Mouse (Mus musculus): Measurements from ENCODE around the gene Lingo3. TPM values are rescaled to one million over a fixed set of nuclear protein-coding genes. Genes with fewer than 3 reads are reported as not detected.

Gene Lingo3
- polyA plus RNA-seq, 1 experiment from 2014 or later = 0.36 TPM

- WGBS = 2% methylated on average over 57 of the region's 59 CpGs
- H3K27me3 ChIP-seq (ENCODE audit: control insufficient read depth, insufficient read depth, low read length) = no peaks in the 10 kb centered on the region
- peak overlapping the region; percentile 97 for H3K4me3 ChIP-seq (ENCODE audit: low read depth, low read length)
- peak overlapping the region; percentile 95 for H3K9ac ChIP-seq (ENCODE audit: low read length)
- H3K36me3 ChIP-seq (ENCODE audit: control insufficient read depth, insufficient read depth, low read length) = peaks cover 38% of the 10 kb centered on the region
- H3K9me3 ChIP-seq (ENCODE audit: control insufficient read depth, low read length) = no peaks in the 10 kb centered on the region
- peak overlapping the region; percentile 91 for H3K27ac ChIP-seq (replicated peaks; ENCODE audit: low read depth, low read length)
- H3K4me2 ChIP-seq (ENCODE audit: low read depth, severe bottlenecking) = peak overlapping the region; percentile 92
- peak; percentile 40 for DNase-seq (ENCODE audit: low spot score)
- peak; percentile 53; the same call in 1 of the 2 replicates for ATAC-seq (ENCODE audit: insufficient number of reproducible peaks, low FRiP score, low TSS enrichment, low read depth)
- peaks cover 15% of the 10 kb centered on the region for H3K4me1 ChIP-seq (ENCODE audit: control insufficient read depth, insufficient read depth, low read length)
Observed at GRCm38 (mm10) chr10:80797186-80798149, 46.4 kb downstream of the Lingo3 start.

GRCm38 (mm10) chr10:80796307-80796848 is 47.5 kb downstream of the Lingo3 start:
- peak overlapping the region; percentile 95 for H3K9ac ChIP-seq (ENCODE audit: low read length)
- no peak for ATAC-seq (ENCODE audit: insufficient number of reproducible peaks, low FRiP score, low TSS enrichment, low read depth)
- peaks cover 15% of the 10 kb centered on the region for H3K4me1 ChIP-seq (ENCODE audit: control insufficient read depth, insufficient read depth, low read length)
- no peak overlapping the region for H3K27ac ChIP-seq (replicated peaks; ENCODE audit: low read depth, low read length)
- WGBS = 86% methylated on average over 9 of the region's 9 CpGs
- peaks cover 34% of the 10 kb centered on the region for H3K36me3 ChIP-seq (ENCODE audit: control insufficient read depth, insufficient read depth, low read length)
- no peak for DNase-seq (ENCODE audit: low spot score)
- H3K4me3 ChIP-seq (ENCODE audit: low read depth, low read length) = peak overlapping the region; percentile 97; the same call in 1 of the 2 replicates
- no peaks in the 10 kb centered on the region; the same call in 1 of the 2 replicates for H3K9me3 ChIP-seq (ENCODE audit: control insufficient read depth, low read length)
- peak overlapping the region; percentile 92; the same call in 1 of the 2 replicates for H3K4me2 ChIP-seq (ENCODE audit: low read depth, severe bottlenecking)
- no peaks in the 10 kb centered on the region for H3K27me3 ChIP-seq (ENCODE audit: control insufficient read depth, insufficient read depth, low read length)

- ATAC-seq (ENCODE audit: insufficient number of reproducible peaks, low FRiP score, low TSS enrichment, low read depth) (no peak), DNase-seq (ENCODE audit: low spot score) (no peak)
- no peaks in the 10 kb centered on the region; the same call in 1 of the 2 replicates for H3K9me3 ChIP-seq (ENCODE audit: control insufficient read depth, low read length)
- H3K4me2 ChIP-seq (ENCODE audit: low read depth, severe bottlenecking) = no peak overlapping the region
- WGBS = 89% methylated on average over 8 of the region's 8 CpGs
- H3K4me1 ChIP-seq (ENCODE audit: control insufficient read depth, insufficient read depth, low read length) = peaks cover 11% of the 10 kb centered on the region
- no peak overlapping the region for H3K27ac ChIP-seq (replicated peaks; ENCODE audit: low read depth, low read length)
- no peak overlapping the region for H3K4me3 ChIP-seq (ENCODE audit: low read depth, low read length)
- H3K36me3 ChIP-seq (ENCODE audit: control insufficient read depth, insufficient read depth, low read length) = peaks cover 42% of the 10 kb centered on the region
- no peak overlapping the region for H3K9ac ChIP-seq (ENCODE audit: low read length)
- H3K27me3 ChIP-seq (ENCODE audit: control insufficient read depth, insufficient read depth, low read length) = no peaks in the 10 kb centered on the region
Observed at GRCm38 (mm10) chr10:80794750-80795149, 49.1 kb downstream of the Lingo3 start.

GRCm38 (mm10) chr10:80793803-80794202 is 50.0 kb downstream of the Lingo3 start:
- no peak overlapping the region for H3K9ac ChIP-seq (ENCODE audit: low read length)
- no peak overlapping the region for H3K27ac ChIP-seq (replicated peaks; ENCODE audit: low read depth, low read length)
- WGBS = 81% methylated on average over 4 of the region's 4 CpGs
- DNase-seq (ENCODE audit: low spot score) (no peak), ATAC-seq (ENCODE audit: insufficient number of reproducible peaks, low FRiP score, low TSS enrichment, low read depth) (no peak)
- H3K27me3 ChIP-seq (ENCODE audit: control insufficient read depth, insufficient read depth, low read length) = no peaks in the 10 kb centered on the region
- H3K4me2 ChIP-seq (ENCODE audit: low read depth, severe bottlenecking) = no peak overlapping the region
- peaks cover 50% of the 10 kb centered on the region for H3K36me3 ChIP-seq (ENCODE audit: control insufficient read depth, insufficient read depth, low read length)
- H3K4me1 ChIP-seq (ENCODE audit: control insufficient read depth, insufficient read depth, low read length) = peaks cover 6% of the 10 kb centered on the region; the same call in 1 of the 2 replicates
- H3K9me3 ChIP-seq (ENCODE audit: control insufficient read depth, low read length) = no peaks in the 10 kb centered on the region; the same call in 1 of the 2 replicates
- no peak overlapping the region for H3K4me3 ChIP-seq (ENCODE audit: low read depth, low read length)

- 90% methylated on average over 13 of the region's 13 CpGs for WGBS
- Histone ChIP-seq H3K4me3 (ENCODE audit: low read depth, low read length) (no peak overlapping the region), H3K9me3 (ENCODE audit: control insufficient read depth, low read length) (no peaks in the 10 kb centered on the region; the same call in 1 of the 2 replicates), H3K27me3 (ENCODE audit: control insufficient read depth, insufficient read depth, low read length) (no peaks in the 10 kb centered on the region), H3K36me3 (ENCODE audit: control insufficient read depth, insufficient read depth, low read length) (peaks cover 56% of the 10 kb centered on the region), H3K27ac (replicated peaks; ENCODE audit: low read depth, low read length) (no peak overlapping the region), H3K4me2 (ENCODE audit: low read depth, severe bottlenecking) (no peak overlapping the region), H3K4me1 (ENCODE audit: control insufficient read depth, insufficient read depth, low read length) (peaks cover 6% of the 10 kb centered on the region; the same call in 1 of the 2 replicates), H3K9ac (ENCODE audit: low read length) (no peak overlapping the region)
- DNase-seq (ENCODE audit: low spot score) = no peak
- no peak for ATAC-seq (ENCODE audit: insufficient number of reproducible peaks, low FRiP score, low TSS enrichment, low read depth)
Observed at GRCm38 (mm10) chr10:80793033-80793784, 50.6 kb downstream of the Lingo3 start.

- Histone ChIP-seq H3K9me3 (ENCODE audit: control insufficient read depth, low read length) (no peaks in the 10 kb centered on the region; the same call in 1 of the 2 replicates), H3K36me3 (ENCODE audit: control insufficient read depth, insufficient read depth, low read length) (peaks cover 62% of the 10 kb centered on the region), H3K4me2 (ENCODE audit: low read depth, severe bottlenecking) (no peak overlapping the region), H3K9ac (ENCODE audit: low read length) (no peak overlapping the region), H3K4me1 (ENCODE audit: control insufficient read depth, insufficient read depth, low read length) (peaks cover 6% of the 10 kb centered on the region; the same call in 1 of the 2 replicates), H3K27ac (replicated peaks; ENCODE audit: low read depth, low read length) (no peak overlapping the region), H3K4me3 (ENCODE audit: low read depth, low read length) (no peak overlapping the region), H3K27me3 (ENCODE audit: control insufficient read depth, insufficient read depth, low read length) (no peaks in the 10 kb centered on the region)
- WGBS = 73% methylated on average over 40 of the region's 41 CpGs
- no peak for ATAC-seq (ENCODE audit: insufficient number of reproducible peaks, low FRiP score, low TSS enrichment, low read depth)
- DNase-seq (ENCODE audit: low spot score) = no peak
Observed at GRCm38 (mm10) chr10:80792175-80793032, 51.4 kb downstream of the Lingo3 start.

- WGBS = 82% methylated on average over 33 of the region's 33 CpGs
- H3K9ac ChIP-seq (ENCODE audit: low read length) = no peak overlapping the region
Observed at GRCm38 (mm10) chr10:80791476-80792174, 52.2 kb downstream of the Lingo3 start.

More at GRCm38 (mm10) chr10:80791476-80792174, 52.2 kb downstream of the Lingo3 start:
- no peaks in the 10 kb centered on the region; the same call in 1 of the 2 replicates for H3K9me3 ChIP-seq (ENCODE audit: control insufficient read depth, low read length)
- no peak overlapping the region for H3K4me3 ChIP-seq (ENCODE audit: low read depth, low read length)
- DNase-seq (ENCODE audit: low spot score) (no peak), ATAC-seq (ENCODE audit: insufficient number of reproducible peaks, low FRiP score, low TSS enrichment, low read depth) (no peak)
- no peak overlapping the region for H3K4me2 ChIP-seq (ENCODE audit: low read depth, severe bottlenecking)
- H3K27ac ChIP-seq (replicated peaks; ENCODE audit: low read depth, low read length) = no peak overlapping the region
- peaks cover 67% of the 10 kb centered on the region for H3K36me3 ChIP-seq (ENCODE audit: control insufficient read depth, insufficient read depth, low read length)
- no peaks in the 10 kb centered on the region for H3K27me3 ChIP-seq (ENCODE audit: control insufficient read depth, insufficient read depth, low read length)
- H3K4me1 ChIP-seq (ENCODE audit: control insufficient read depth, insufficient read depth, low read length) = no peaks in the 10 kb centered on the region

Measured in limb, embryonic 11.5 days (tissue).